Mouse (Mus musculus) megakaryocyte-erythroid progenitor cell, adult 5-6 weeks (primary cell): ENCODE measurements around the gene Pvr. TPM values are rescaled to one million over a fixed set of nuclear protein-coding genes. Genes with fewer than 3 reads are reported as not detected.
A peak's percentile ranks its signal among the peaks of the same experiment; 100 is the strongest.
"Not testable (repeated sequence)": the region's sequence is repeated elsewhere in the genome, so short reads cannot be mapped to it uniquely, and the experiment has no call there.

ENCODE experiments used
- ATAC-seq: replicated peaks from 2 replicates; pipeline ENCODE4 v1.8.0; 2016; ENCODE audit warnings: mild to moderate bottlenecking, inconsistent platforms; ENCODE audit not compliant: severe bottlenecking, poor library complexity, low FRiP score, low TSS enrichment
- total RNA-seq, 2 experiments: library from RNA; stranded (forward) in 1 of 2; stranded (reverse) in 1 of 2; fragments of 200-1000, 215-1000 nt in 1 of 2; fragments of >200 nt in 1 of 2; fragmentation: Nextera tagmentation in 1 of 2; gene quantifications; 2 replicates each; pipeline ENCODE4 v1.2.3; 2014 to 2017

The Pvr gene
- total RNA-seq, 2 experiments from 2014 or later, result 0.85 to 6.4 TPM

GRCm38 (mm10) chr7:19935961-19936360, 15.0 kb upstream of the Pvr start:
- no peak for ATAC-seq

DNA sequence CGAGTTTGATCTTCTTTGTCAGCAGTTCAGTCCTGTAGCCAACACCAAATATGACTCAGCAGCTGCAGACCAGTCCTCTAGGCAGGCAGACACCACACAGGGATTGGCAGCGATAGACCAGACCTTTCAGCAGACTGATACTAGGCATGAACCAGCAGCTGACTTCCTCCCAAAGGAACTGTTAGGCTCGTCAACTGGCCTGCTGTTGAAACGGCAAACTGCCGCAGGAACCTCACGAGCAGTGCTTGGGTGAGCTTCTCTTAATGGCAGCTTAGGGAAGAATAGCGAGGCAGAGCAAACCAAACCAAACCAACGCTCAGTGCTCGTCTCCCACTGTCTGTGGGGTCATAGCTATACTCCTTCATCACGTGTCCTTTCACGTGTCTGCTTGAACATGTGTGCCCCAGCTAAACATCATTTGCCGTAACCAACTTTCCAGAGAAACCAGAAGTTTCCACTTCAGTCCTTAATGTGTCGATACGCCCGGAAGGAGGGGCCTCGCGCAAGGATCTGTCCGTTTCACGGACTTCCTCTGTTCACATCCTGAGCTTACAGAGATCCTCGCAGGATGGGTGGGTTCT, 14.3 kb upstream of the Pvr start:
- ATAC-seq, result peak; percentile 55

GRCm38 (mm10) chr7:19932877-19933809, 12.2 kb upstream of the Pvr start:
- ATAC-seq, result peak; percentile 46

DNA sequence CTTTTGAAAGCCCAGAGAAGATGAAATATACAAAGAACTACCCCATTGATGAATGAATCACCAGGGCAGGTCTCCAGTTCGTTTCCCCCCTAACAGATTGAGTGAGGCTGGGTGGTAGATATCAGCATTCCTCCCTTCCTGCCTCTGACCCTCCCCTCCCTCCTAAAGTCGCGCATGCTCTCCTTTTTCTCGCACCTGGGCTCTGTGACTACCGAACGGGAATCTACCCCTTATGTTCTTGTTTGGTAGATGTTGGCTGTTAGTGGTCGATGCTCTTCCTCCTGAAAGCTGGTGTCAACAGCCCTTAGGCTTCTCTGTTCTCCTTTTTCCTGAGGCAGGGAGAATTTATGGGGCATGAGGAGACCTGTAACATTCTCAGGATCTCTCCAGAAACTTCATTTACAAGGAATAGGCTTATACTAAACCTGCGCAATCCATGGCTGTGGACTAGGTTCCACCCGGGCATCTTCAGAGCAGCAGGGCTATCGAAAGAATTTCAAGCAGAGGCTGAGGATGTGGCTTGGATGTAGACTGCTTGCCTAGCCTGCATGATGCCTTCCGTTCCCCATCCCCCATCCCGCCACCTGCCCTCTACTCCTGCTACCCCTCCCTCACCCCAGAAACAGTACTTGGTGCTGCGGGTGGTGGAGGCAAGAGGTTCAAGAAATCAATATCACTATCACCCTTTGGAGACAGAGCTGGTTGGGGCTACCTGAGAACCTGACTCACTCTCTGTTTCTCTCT, 11.3 kb upstream of the Pvr start:
- no peak for ATAC-seq

GRCm38 (mm10) chr7:19930481-19930880, 9.5 kb upstream of the Pvr start:
- ATAC-seq, result not testable (repeated sequence)

DNA sequence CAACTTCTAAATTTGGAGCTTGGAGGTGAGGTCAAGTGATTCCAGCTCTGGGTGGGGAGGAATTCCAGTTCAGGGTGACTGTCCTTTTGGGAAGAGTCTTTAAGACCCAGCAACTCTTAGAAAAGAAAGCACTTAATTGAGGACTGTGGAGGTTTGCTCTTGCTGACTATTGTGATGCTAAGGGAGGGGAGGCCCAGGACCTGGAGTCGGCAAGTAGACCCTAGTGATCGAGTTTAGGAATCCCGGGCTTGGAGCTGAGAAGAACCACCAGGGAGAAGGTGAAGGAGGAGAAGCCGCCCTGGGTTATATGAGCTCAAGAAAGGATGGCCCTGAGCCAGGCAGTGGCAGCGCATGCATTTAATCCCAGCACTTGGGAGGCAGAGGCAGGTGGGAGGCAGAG, 7.5 kb upstream of the Pvr start:
- ATAC-seq, result no peak

DNA sequence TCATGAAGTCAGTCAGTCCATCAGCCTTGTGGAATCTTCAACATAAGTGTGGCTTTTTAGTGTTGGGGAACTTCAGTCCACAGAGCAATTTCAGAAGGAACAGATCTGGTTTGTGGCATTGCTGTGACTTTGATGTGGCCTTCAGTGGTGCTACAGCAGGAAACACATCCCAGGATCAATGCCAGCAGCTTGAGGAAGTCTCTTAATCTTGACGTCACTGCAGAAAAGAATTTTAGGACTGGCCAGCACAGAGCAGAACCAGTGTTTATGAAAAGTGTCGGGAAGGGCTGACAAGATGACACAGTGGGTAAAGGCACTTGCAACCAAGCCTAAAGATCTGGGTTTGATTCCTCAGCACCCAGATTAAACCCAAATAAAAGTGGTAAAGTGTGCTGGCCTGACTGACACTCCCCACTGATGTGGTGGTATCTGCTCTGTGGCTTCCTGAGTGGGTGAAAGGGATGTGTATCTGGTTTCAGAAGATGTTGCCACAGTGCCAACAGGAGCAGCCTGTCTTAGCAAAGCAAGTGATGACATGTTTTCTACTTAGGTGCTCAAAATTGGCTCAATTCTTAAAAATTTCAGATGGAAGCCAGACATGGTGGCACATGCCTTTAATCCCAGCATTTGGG, 6.0 kb upstream of the Pvr start:
- no peak for ATAC-seq

DNA sequence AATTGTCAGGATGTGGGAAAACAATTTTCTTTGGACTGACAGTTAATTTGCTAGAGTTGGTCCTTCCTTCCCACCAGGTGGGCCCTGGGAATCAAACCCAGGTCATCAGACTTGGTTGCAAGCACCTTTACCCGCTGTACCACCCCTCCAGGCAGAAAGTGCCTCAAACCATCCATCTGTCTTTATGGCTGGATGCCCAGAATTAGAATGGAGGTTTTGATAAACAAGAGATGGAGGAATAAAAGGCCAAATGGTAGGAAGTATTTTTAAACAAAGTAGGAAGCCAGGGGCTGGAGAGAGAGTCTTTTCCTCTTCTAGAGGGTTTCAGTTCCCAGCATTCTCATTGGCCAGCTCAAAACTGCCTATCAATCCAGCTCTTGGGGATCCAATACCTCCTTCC, 4.4 kb upstream of the Pvr start:
- no peak for ATAC-seq

DNA sequence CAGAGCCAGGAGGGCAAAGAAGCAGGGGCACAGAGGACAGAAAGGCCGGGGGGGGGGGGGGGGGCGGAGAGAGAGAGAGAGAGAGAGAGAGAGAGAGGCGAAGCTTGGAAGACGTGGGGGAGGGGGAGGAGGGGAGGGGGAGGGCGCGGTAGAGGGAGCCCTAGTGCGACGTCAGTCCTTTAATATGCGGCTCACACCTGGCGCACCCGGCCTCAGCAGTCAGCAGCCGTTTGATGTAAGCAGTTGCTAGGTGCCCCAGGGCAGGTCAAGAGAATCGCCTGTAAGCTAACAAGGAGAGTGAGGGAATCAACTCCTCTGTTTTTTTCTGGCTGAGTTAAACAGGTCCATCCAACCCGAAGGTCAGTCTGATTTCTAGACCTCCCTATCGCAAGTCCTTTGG, 2.8 kb upstream of the Pvr start:
- no peak for ATAC-seq

- no peak for ATAC-seq
These were observed 2.4 kb upstream of the Pvr start for GRCm38 (mm10) chr7:19923354-19923753.

DNA sequence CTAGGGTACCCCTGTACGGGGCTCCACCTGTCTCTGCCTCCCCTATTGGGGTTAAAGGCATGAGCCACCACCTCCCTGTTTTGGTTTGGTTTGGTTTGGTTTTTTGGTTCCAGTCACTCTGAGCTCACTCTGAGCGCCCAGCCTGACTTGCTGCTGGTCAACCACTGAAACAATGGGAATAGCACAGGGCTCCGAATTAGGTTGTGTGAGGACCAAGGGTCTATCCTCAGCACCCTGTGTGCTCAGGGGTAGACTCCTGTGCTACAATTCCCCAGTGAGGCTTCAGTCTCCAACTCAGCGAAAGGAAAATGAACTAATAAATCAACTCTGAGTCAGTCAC, 824 bp downstream of the Pvr start:
- ATAC-seq, result no peak

DNA sequence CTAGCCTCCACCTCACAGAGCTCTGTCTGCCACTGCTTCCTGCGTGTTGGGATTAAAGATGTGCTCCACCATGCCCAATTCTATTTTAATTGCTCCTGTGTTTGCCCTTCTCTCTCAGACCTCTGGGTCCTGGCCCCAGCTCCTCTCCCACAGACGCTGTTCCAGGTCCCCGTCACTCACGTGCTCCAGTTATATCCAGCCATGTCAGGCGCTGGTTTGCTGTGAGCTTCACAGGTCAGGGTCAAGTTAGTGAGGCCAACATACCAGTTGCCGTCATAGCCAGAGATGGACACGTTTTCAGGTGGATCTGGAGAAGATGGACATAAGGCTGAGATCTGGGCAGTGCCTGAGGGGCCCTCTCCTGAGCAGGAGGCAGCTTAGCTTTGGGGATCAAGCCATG, 6.4 kb downstream of the Pvr start:
- ATAC-seq, result no peak

- ATAC-seq, result no peak
These were observed 9.1 kb downstream of the Pvr start for GRCm38 (mm10) chr7:19911695-19912524.

DNA sequence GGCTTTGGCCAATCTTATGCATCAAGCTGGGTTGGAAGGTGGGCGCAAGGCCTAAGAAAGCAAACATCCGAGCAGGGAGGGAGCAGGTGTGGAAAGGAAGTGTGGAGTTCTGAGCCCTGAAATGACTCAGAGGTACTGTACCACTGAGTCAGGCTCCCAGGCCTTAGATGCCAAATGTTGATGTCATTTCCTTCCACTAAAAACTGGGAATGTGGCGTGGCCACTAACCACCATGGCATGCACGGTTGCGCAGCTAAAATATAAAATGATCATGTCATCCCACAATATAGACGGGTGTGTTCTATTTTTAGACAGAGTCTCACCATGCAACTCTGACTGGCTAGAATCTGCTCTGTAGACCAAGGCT, 9.7 kb downstream of the Pvr start:
- no peak for ATAC-seq

DNA sequence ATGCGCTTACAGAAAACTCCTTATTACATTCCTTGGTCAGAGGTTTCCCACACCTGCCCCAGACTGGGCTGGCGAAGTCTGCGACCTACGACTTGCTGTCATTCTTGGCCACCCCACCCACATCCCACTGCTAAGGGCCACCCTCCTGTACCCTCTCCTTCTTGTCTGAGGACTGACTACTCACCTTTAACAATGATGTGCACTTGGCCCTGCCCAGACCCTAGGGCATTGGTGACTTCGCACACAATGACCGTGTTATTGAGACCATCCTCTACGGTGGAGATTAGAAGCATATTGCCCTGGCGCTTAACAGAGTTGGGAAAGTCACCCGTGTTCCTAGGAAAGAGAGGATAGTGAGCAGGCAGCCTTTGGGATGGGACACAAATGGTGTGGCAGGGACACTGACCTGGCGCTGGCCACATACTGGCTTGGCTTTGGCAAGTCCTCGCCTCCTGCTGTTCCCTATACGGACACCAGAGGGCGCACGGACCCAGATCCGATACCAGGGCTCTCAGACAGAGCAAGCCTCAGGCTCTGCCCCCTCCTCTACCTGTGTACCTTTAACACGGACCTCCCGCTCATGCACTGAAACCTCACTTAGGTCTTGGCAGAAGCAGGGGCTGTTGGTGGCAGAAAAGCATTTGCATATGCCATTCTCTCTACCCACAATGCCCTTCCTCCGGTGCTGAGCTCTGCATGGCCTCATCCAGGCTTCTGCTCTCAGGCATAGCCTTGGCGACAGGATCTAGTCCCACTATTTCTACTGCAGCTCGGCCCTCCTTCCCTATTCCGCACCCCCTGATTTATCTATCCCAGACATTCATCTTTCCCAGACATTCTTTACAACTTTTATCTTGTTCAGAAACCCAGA, 10.3 kb downstream of the Pvr start:
- peak; percentile 88 for ATAC-seq

GRCm38 (mm10) chr7:19889881-19890280, 31.1 kb downstream of the Pvr start:
- no peak for ATAC-seq

DNA sequence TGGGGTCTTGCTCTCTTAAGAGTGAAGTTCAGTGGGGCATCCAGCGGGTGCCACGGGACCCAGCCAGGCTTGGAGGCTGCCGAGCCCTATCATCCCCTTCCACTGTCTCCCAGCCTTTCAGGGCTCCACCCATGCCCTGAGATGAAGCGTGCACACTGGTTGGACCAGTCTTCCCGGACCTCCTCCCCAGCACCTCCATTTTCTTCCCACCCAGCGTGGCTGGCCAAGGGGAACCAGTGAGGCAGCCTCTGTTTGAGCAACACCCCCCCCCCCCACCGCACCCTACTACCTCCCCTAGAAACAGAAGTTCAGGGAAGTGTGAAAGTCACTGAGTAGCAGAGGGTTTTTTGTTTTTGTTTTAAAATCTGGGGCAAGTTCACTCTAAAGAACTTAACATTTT, 33.1 kb downstream of the Pvr start, which contains the start of gene Ceacam19:
Gene Ceacam19, minus strand, starts transcription at position 117 of the 400 bp plus-strand sequence.
- ATAC-seq, result no peak

DNA sequence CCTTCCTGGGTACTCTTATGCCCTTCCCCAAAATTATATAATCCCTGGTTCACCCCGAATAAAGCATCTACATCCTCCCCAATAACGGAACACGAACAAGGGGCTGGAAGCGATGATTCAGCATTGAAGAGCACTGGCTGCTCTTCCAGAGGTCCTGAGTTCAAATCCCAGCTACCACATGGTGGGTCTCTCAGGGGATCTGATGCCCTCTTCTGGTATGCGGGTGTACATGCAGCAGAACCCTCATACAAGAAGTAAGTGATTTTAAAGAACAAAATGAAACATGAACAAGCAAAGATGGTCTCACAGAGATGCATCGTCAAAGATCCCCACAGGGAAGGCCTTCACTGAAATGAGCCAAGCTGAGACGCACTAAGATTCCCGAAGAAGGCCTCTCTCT, 40.2 kb downstream of the Pvr start:
- no peak for ATAC-seq
